Mouse (Mus musculus): Measurements from ENCODE around the gene Camk1d.

DNA sequence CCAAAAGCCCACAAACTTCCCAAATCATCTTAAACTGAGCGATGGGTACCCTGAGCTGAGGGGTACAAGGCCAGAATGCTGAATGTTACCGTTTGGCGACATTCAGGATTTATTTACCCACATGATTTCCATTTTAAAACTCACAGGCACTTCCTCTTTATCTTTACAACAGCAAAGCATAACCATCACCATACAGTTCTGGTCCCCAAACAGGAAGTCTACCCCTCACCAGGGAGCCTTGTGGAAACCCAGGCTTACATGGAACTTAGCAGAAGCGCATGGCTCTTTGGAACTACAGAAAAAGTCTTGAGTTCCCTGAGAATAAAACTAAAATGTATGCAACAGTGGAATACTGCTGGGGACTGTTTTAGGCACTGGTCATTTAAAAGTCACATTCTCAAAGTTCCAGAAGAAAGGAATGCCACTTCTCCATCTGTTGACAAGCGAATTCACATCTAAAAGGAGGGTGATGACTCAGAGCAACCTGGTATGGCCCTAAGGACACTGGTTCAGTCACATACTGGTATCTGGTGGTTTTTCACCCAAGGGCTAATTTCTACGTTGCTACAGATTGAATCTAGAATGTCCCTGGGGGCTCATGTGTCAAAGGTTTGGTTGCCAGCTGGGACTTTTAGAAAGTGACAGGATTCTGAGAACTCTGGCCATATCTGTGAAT, 121.7 kb downstream of the Camk1d start:
- TF ChIP-seq CTCF (IDR thresholded peaks at IDR 0.05; ENCODE audit: low read depth) (no peak), EP300 (IDR thresholded peaks at IDR 0.05; ENCODE audit: low read depth) (no peak)

Measured in liver, embryonic 14.5 days (tissue).